Mouse (Mus musculus) B cell, adult 2 months (primary cell): ENCODE measurements around the gene Sh3pxd2a.
A peak's percentile ranks its signal among the peaks of the same experiment; 100 is the strongest.

Experiments
- DNase-seq, 2 experiments: peaks; one replicate each; pipeline ENCODE4 v3.0.0; 2022

Gene Sh3pxd2a

DNA sequence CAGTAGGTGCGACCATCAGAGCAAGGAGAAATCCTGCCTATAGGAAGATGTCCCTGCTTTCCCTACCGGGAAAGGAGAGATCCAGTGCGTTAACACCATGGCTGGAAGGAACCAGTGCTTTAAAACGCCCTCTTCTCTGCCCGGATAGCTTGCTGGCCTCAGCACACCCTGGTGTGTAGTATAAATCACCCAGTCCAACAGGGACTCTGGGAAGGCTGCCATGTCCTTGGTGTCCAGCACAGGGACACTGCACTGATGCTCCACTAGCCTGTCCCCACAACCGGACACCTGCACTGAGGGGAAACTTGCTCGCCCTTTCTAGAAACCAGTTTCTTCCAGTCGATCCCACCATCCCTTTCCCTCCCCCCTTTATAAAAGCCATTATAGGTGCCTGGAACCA is 28.0 kb downstream of the Sh3pxd2a start:
- no peak for DNase-seq

GRCm38 (mm10) chr19:47434655-47435054 is 29.5 kb downstream of the Sh3pxd2a start:
- DNase-seq: no peak

- peak; percentile 79 to 83 for DNase-seq
Measured at GRCm38 (mm10) chr19:47432339-47432738, 31.9 kb downstream of the Sh3pxd2a start.

- DNase-seq: no peak
Measured at GRCm38 (mm10) chr19:47431189-47431931, 32.8 kb downstream of the Sh3pxd2a start.

- no peak for DNase-seq
Measured at GRCm38 (mm10) chr19:47430160-47430559, 34.0 kb downstream of the Sh3pxd2a start.

DNA sequence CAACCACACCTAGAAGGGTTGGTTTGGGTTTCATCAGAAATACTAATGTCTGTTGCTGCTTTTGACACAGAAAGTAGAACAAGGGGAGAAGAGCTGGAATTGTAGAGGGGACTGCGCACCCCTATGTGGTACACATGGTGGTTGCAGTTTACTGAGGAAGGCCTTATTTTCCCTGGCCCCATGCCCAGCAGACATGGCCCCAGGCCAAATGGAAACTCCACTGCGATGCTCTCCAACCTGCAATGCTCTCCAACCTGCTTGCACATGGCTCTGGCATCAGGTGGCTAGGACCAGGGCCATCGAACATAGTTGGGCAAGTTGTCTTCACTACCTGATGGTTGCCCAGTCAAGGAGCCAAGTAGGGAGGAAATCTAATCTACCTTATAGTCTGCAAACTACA is 35.0 kb downstream of the Sh3pxd2a start:
- DNase-seq: no peak

DNA sequence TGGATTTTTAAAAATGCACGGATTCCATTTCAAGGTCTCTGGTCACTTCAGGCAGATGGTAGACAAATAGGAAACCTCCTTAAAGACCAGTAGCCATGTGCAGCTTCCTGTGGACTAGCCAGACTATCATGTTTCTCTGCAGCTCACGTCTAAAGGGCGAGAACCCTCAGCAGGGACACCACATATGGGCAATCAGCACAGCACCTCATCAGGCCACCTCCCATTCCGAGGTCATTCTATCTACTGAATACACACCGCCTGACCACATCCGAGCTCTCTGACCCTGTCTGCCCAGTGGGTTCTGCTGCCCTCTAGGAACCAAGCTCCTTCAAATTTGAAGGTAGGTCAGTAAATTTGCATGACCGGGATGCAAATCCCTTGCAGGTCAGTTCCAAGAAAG is 35.4 kb downstream of the Sh3pxd2a start:
- no peak for DNase-seq

- DNase-seq: no peak
Measured at GRCm38 (mm10) chr19:47427841-47428789, 36.1 kb downstream of the Sh3pxd2a start.

- DNase-seq: no peak
Measured at GRCm38 (mm10) chr19:47423632-47424031, 40.6 kb downstream of the Sh3pxd2a start.

DNA sequence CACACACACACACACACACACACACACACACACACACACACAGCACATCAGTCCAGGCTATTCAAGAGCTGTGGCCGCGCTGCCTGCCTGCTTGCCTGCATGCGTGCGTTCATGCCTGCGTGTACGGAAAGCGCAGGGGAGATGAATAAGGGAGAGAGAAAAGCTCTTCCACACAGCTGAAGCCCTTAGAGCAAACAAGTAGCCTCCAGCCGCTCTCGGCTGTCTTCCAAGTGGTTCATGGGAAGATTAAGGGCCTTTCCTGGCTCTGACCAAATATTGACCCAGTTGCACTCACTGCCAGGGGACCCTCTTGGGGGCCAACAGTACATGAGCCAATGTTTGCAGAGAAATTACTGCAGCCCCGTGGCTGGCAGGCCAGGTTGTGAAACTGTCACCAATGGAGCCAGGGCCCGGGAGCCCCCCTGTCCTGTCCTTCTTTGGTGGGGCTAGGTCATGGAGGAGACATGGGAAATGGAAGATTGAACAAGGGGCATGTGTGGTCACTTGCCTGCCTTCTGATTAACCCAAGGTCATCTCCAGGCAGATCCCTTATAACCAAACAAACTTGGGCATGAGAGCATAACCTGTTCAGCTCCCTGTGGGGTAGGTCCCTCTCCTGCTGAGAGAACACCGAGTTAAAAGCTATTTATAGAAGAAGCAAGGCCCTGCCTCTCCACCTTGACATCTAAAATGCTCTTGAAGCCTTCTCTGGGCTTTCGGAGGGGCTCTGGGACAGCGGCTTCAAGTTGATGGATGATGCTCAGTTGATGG is 42.9 kb downstream of the Sh3pxd2a start:
- no peak for DNase-seq

DNA sequence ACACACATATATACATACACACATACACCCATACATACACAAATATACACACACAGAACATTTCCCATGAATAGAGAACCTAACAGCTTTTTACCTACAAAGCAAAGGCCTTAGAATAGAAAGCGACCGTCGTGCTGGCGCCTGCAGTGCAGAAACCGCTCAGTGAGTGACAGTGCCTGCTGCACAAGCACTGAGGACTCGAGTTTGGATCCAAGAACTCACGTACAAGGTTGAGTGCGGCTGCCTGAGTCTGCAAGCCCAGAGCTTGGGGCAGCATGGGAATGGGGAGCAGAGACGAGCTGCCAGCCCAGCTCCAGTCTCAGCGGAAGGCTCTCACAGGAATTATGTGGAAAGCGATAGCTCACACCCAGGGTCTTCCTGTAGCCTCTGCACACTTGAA is 43.7 kb downstream of the Sh3pxd2a start:
- no peak for DNase-seq

DNA sequence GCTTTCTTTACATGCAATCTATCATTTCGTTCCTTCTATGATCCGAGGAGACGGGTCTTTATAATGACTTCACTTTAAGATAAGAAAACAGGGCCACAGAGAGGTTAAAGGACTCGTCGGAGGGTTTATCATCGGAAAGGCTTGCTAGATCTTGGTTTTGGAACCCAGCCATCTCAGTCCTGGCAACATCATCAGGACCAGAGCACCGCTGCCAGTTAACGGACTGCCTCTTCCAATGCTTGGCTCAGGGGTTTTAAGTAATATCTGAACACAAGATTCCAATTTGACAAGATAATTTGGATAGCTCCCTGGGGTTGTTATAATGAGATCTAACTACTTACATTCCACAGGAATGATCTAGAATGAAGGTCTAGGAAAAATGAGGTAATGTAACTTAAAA is 45.0 kb downstream of the Sh3pxd2a start:
- no peak for DNase-seq

- no peak for DNase-seq
Measured at GRCm38 (mm10) chr19:47416161-47416560, 48.0 kb downstream of the Sh3pxd2a start.

DNA sequence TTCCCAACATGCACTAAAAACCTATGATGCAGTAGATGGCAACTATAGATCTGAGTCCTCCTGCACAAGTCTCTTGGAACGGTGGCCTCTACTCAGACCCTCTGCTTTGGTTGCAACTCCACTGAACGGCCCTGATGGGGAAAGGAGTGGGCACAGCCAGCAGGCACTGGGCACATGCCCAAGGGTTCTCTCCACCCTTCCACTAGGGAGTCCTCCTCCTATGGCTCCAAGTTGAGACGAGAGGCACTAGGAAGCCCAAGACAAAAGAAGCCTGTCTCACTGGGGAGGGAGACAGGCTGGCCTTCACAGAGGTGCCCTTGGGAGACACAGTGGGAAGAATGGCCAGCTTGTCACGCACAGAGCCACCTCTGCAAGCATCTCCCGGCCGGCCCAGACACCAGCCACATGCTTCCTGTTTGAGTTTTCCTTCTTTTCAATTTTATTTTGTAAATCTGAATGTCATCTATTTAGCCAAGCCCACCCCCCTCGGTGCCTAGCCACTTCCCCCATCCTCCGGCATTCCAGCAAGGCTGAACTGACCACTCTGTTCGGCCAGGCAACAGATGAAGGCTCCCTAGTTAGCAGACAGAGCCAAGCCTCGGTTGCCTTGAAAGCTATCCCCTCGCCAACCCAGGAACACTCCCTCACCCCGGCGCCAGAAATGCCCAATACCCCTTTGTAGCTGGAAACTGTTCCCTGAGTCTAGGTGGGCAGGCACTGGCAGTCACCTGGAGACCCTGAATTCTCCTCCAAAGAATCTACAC is 49.9 kb downstream of the Sh3pxd2a start:
- DNase-seq: no peak

GRCm38 (mm10) chr19:47413458-47414005 is 50.7 kb downstream of the Sh3pxd2a start:
- DNase-seq: no peak

DNA sequence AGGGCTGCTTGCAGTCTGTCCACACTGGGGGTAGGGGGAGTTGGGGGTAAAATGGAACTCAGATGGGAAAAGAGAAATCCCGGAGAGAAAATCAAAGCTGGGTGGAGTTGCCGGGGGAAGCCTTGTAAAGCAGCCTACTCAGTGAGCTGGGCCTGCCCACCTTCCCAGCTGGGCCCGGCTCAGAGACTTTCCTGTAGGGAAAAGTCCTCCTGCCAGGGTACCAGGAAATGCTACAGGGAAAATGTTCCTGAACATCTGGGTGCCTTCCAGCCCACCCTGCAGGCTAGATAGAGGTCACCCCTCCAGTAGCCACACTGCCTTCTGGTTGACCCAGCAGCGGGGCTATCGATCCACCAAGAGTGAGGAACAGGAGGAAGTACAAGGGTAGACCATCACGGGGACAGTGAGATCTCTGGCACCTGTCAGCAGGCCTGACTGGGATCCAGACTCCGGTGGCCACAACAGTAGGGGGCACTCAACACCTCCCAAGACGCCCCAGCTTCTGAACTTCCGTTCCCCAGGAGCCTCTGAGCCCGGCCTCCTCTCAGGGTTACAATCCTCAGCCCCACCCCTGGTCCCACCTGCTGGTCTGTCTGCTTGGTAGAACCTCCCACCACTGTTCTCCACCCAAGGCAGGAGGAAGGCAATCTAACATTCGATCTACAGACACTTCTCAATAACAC is 51.5 kb downstream of the Sh3pxd2a start:
- peak; percentile 45 to 51 for DNase-seq

GRCm38 (mm10) chr19:47410301-47410700 is 53.9 kb downstream of the Sh3pxd2a start:
- no peak for DNase-seq

DNA sequence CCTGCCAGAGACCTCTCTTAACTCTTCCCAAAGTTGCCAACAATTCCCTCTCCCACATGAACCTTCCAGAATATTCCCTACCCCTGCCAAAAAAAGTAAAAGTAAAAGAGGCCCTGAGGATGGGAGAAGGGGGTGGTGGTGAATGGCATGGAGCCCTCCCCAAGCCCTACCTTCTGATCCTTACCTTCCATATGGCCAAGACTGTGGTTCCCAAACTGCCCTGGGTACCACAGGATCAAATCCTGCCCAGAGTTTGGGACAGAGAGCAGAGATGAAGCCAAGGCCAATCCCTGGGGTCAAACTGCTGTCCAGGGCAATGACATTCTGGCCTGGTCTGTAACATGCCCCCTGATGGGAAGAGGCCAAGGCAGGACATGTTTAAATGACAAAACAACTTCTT is 55.1 kb downstream of the Sh3pxd2a start:
- DNase-seq: no peak

GRCm38 (mm10) chr19:47408656-47409055 is 55.5 kb downstream of the Sh3pxd2a start:
- DNase-seq: no peak

- no peak for DNase-seq
Measured at GRCm38 (mm10) chr19:47407332-47407731, 56.9 kb downstream of the Sh3pxd2a start.

DNA sequence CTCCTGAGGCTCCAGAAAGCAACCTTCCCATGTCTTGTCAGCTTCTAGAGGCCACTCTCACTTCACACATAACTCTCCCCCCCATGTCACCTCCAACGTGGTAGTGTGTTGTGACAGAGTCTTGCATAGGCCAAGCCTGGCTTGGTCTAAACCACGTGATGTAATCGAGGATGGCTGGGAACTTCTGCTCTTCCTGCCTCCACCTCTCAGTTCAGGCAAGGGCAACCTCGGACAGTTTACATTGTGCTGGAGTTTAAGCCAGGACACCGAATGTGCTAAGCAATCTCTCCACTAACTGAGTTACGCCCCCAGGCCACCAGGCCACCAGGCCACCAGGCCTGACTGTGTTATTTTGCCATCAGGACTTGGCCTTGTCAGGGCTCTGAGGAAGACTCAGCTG is 57.7 kb downstream of the Sh3pxd2a start:
- no peak for DNase-seq

DNA sequence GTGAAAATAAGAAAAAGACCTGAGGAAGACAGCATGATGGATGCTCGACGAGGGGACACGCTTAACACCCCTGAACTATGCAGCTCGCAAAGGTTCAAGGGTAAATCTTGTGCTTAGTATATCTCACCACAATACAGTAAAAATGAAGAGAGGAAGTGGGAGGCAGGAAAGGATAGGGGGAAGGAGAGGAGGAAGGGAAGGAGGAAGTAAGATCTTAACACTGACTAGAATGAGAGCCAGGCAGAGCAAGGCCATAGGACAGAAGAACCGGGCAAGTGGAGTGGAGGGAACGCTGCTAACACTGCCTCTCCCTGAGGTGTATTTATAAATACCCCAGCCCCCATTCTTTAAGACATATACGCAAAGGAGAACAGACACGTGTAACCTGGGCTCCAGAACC is 58.7 kb downstream of the Sh3pxd2a start:
- DNase-seq: no peak
